Mouse (Mus musculus) B cell, adult 2 months (primary cell): ENCODE results near the gene Slc25a51.
A peak's percentile ranks its signal among the peaks of the same experiment; 100 is the strongest.

Experiments used
- DNase-seq, 2 experiments: peaks; one replicate each; pipeline ENCODE4 v3.0.0; 2022

Gene Slc25a51

GRCm38 (mm10) chr4:45408427-45409132 lies at the start of gene Slc25a51:
Slc25a51 (minus strand) TSS chr4:45408766.
- peak; percentile 90 for DNase-seq

GRCm38 (mm10) chr4:45457543-45457942 lies 49.0 kb upstream of the Slc25a51 start:
- no peak for DNase-seq

GRCm38 (mm10) chr4:45455001-45455400 lies 46.4 kb upstream of the Slc25a51 start:
- no peak for DNase-seq

GRCm38 (mm10) chr4:45453271-45453851 lies 44.8 kb upstream of the Slc25a51 start:
- no peak for DNase-seq

- peak in 1 of 2 experiments; percentile 9 for DNase-seq
Measured at GRCm38 (mm10) chr4:45452569-45453111, 44.1 kb upstream of the Slc25a51 start.

GRCm38 (mm10) chr4:45449012-45449411 lies 40.4 kb upstream of the Slc25a51 start:
- no peak for DNase-seq

- DNase-seq: no peak
Measured at GRCm38 (mm10) chr4:45448481-45448880, 39.9 kb upstream of the Slc25a51 start.

- no peak for DNase-seq
Measured at GRCm38 (mm10) chr4:45447196-45447595, 38.6 kb upstream of the Slc25a51 start.

GRCm38 (mm10) chr4:45445235-45445634 lies 36.7 kb upstream of the Slc25a51 start:
- no peak for DNase-seq

GRCm38 (mm10) chr4:45444813-45445212 lies 36.2 kb upstream of the Slc25a51 start:
- DNase-seq: no peak

GRCm38 (mm10) chr4:45443652-45444051 lies 35.1 kb upstream of the Slc25a51 start:
- DNase-seq: no peak

GRCm38 (mm10) chr4:45442237-45442636 lies 33.7 kb upstream of the Slc25a51 start:
- no peak for DNase-seq

- no peak for DNase-seq
Measured at GRCm38 (mm10) chr4:45441778-45442177, 33.2 kb upstream of the Slc25a51 start.

GRCm38 (mm10) chr4:45439281-45439680 lies 30.7 kb upstream of the Slc25a51 start:
- DNase-seq: no peak

- DNase-seq: no peak
Measured at GRCm38 (mm10) chr4:45437010-45437409, 28.4 kb upstream of the Slc25a51 start.

GRCm38 (mm10) chr4:45436383-45436913 lies 27.9 kb upstream of the Slc25a51 start:
- DNase-seq: no peak

- DNase-seq: no peak
Measured at GRCm38 (mm10) chr4:45435899-45436298, 27.3 kb upstream of the Slc25a51 start.

GRCm38 (mm10) chr4:45434681-45435080 lies 26.1 kb upstream of the Slc25a51 start:
- DNase-seq: peak in 1 of 2 experiments; percentile 8

GRCm38 (mm10) chr4:45434071-45434470 lies 25.5 kb upstream of the Slc25a51 start:
- DNase-seq: no peak

GRCm38 (mm10) chr4:45431806-45432205 lies 23.2 kb upstream of the Slc25a51 start:
- no peak for DNase-seq

GRCm38 (mm10) chr4:45431316-45431715 lies 22.8 kb upstream of the Slc25a51 start:
- no peak for DNase-seq

GRCm38 (mm10) chr4:45429451-45429850 lies 20.9 kb upstream of the Slc25a51 start:
- DNase-seq: no peak

- no peak for DNase-seq
Measured at GRCm38 (mm10) chr4:45426724-45427457, 18.3 kb upstream of the Slc25a51 start.
